Mouse (Mus musculus) ES-Bruce4 (cell line): ENCODE results near the gene Med7.

ENCODE experiments used
- CTCF ChIP-seq: IDR thresholded peaks from one replicate; pipeline ENCODE4 v1.8.1; 2011; ENCODE audit warnings: low read depth, low read length
- EP300 ChIP-seq: IDR thresholded peaks from 2 replicates; pipeline ENCODE4 v1.6.1; 2011; ENCODE audit warnings: low read depth, low read length; ENCODE audit not compliant: insufficient read depth
- POLR2A ChIP-seq: IDR thresholded peaks from one replicate; pipeline ENCODE4 v1.8.1; 2011; ENCODE audit warnings: low read length; ENCODE audit not compliant: insufficient read depth

GRCm38 (mm10) chr11:46418438-46418837 is 18.3 kb upstream of the Med7 start:
- TF ChIP-seq CTCF (no peak), POLR2A (no peak), EP300 (no peak)
